ENCODE assay signal across 7 mouse cellular contexts in the genomic region with DNA sequence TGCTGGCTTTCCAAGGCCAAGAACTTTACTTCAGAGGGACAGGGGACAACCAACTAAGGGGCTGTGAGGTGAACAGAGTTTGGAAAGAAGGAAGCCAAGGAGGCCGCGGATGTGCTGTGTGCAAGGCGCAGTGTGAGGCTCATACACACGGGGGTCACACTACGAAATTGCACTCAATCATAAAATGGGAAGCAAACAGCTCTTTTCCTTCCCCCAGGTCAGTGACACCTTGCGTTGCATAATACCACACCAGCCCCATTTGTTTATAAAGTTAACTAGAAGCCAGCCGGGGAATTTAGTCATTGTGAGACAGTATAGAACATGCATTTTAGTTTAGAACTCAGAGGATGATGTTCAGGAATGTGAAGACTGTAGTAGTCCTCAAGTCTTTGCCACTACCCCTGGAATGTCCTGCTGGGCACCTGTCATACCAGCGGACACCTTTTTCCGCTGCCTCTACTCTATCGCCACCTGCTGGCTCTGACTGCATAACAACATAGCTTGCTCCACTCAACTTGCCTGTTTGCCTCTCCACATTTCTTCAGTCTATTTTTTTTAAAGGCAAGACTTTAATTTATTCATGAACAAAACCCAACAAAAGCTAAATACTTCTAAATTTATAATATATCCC.
DNase-seq lines count a peak whose midpoint lies in the region; ATAC-seq lines count a peak whose summit lies in the region.

No protein-coding gene starts in this region.

- intact Hi-C loops in left cerebral cortex, postnatal 4 days (cut with DNase I): loop anchor here (5.0 kb wide), 1 partner anchor 221 kb away; a partner anchor contains a TSS

- H3K27ac ChIP-seq in midbrain, embryonic 12.5 days (replicated peaks): no peak overlapping the region

- no peaks in the 10 kb centered on the region for H3K36me3 ChIP-seq in midbrain, embryonic 12.5 days

- peak; percentile 41; the same call in 1 of the 2 replicates for ATAC-seq in midbrain, embryonic 12.5 days (ENCODE audit: low FRiP score, low read depth)

- H3K4me3 ChIP-seq in midbrain, embryonic 12.5 days: no peak overlapping the region

- H3K9ac ChIP-seq in midbrain, embryonic 12.5 days (replicated peaks): no peak overlapping the region

- no peaks in the 10 kb centered on the region for H3K9me3 ChIP-seq in midbrain, embryonic 12.5 days

- H3K4me2 ChIP-seq in midbrain, embryonic 12.5 days (replicated peaks): no peak overlapping the region

- H3K27me3 ChIP-seq in midbrain, embryonic 12.5 days: peaks cover 4% of the 10 kb centered on the region

- WGBS in midbrain, embryonic 12.5 days: 48% methylated on average over 10 of the region's 10 CpGs

- DNase-seq in adipocyte (ENCODE audit: low spot score): peak; percentile 79
- peak; percentile 90 to 92 for DNase-seq in cerebellum, postnatal 10 days
- DNase-seq in gastrocnemius, adult 18-20 months (ENCODE audit: low spot score): peak; percentile 80
- peak; percentile 33 for DNase-seq in hindlimb bud, embryonic 11.5 days (ENCODE audit: extremely low spot score, low read depth, low spot score)
- peak; percentile 71 for DNase-seq in left cerebral cortex, postnatal 4 days
- peak; percentile 53 to 75 for DNase-seq in spleen, postnatal 14 days (ENCODE audit: low spot score in 2 of 2)

- no peaks in the 10 kb centered on the region for H3K4me1 ChIP-seq in midbrain, embryonic 12.5 days

Comparison
In these comparisons a context has a peak if more than half of its experiments do, and no peak if none do; other contexts are left out.
1. DNase-seq: peak in every context shown above with its lines; median percentile 91 in cerebellum, postnatal 10 days; 80 in gastrocnemius, adult 18-20 months; 79 in adipocyte; 71 in left cerebral cortex, postnatal 4 days; 64 in spleen, postnatal 14 days; 33 in hindlimb bud, embryonic 11.5 days.